Mouse (Mus musculus): ENCODE results near the gene Acox2. TPM values are rescaled to one million over a fixed set of nuclear protein-coding genes. Genes with fewer than 3 reads are reported as not detected.

Gene Acox2
- polyA plus RNA-seq, 1 experiment, result 1.3 TPM

DNA sequence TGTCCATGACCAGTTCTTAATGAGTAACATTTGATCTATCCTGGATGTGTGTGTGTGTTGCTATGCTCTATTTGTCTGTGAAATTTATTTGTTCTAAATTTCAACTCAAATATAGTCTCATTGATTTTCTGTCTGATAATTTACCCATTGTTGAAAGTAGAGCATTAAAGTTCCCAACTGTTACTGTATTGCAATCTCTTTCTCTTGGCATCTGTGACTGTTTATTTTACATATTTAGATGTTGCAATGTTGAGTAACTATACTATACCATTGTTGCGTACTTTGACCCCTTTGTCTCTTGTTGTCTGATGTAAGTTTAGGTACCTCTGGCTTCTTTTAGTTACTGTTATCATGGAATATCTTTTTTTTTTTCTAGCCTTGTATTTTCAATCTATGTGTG, 5.2 kb upstream of the Acox2 start:
- no peak overlapping the region for H3K27ac ChIP-seq (ENCODE audit: insufficient read depth, low read length)
- TF ChIP-seq CTCF (IDR thresholded peaks at IDR 0.05; ENCODE audit: borderline replicate concordance, insufficient read depth, low read length), result no peak
- TF ChIP-seq POLR2A (IDR thresholded peaks at IDR 0.05; ENCODE audit: low read depth, low read length), result no peak
- H3K4me1 ChIP-seq (ENCODE audit: control insufficient read depth, insufficient read depth, low read length), result no peaks in the 10 kb centered on the region
- H3K4me3 ChIP-seq (ENCODE audit: insufficient read depth, low read length), result no peak overlapping the region

DNA sequence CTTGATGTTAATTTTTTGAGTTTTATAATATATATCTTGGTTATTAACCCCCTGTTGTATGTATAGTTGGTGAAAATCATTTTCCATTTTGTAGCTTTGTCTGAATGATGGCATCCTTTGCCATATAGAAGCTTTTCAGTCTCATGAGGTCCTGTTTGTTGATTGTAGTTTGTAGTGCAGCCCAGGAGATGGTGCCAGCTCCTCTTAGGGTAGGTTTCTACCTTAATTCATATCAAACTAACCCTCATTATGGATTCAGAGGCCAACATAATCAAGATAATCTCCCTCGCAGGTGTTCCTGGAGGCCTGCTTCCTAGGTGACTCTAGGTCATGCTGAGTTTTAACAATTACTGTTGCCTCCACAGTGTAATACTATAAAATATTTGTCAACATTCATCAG, 3.1 kb upstream of the Acox2 start:
- no peaks in the 10 kb centered on the region for H3K4me1 ChIP-seq (ENCODE audit: control insufficient read depth, insufficient read depth, low read length)
- H3K27ac ChIP-seq (ENCODE audit: insufficient read depth, low read length), result no peak overlapping the region
- TF ChIP-seq CTCF (IDR thresholded peaks at IDR 0.05; ENCODE audit: borderline replicate concordance, insufficient read depth, low read length) (no peak), POLR2A (IDR thresholded peaks at IDR 0.05; ENCODE audit: low read depth, low read length) (no peak)
- H3K4me3 ChIP-seq (ENCODE audit: insufficient read depth, low read length), result no peak overlapping the region

DNA sequence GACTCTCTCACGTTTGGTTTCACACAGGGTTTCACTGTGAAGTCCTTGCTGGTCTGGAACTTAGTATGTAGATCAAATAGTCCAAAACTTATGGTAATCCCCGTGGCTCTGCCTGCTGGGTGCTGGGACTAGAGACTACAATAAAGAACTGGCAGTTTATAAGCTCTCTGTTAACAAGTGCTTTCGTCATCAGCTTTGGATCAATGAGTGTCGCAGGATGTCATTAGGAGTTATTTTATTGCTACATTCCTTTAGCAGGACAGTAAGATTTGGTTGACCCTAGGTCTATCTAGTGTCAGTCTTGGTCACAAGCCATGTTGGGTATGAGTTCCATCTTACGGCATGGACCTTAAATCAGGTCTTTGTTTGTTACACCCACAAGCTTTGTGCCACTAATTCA, 1.1 kb upstream of the Acox2 start:
- no peak for TF ChIP-seq POLR2A (IDR thresholded peaks at IDR 0.05; ENCODE audit: low read depth, low read length)
- no peak for TF ChIP-seq CTCF (IDR thresholded peaks at IDR 0.05; ENCODE audit: borderline replicate concordance, insufficient read depth, low read length)
- Histone ChIP-seq H3K27ac (ENCODE audit: insufficient read depth, low read length) (no peak overlapping the region), H3K4me3 (ENCODE audit: insufficient read depth, low read length) (no peak overlapping the region), H3K4me1 (ENCODE audit: control insufficient read depth, insufficient read depth, low read length) (no peaks in the 10 kb centered on the region)

DNA sequence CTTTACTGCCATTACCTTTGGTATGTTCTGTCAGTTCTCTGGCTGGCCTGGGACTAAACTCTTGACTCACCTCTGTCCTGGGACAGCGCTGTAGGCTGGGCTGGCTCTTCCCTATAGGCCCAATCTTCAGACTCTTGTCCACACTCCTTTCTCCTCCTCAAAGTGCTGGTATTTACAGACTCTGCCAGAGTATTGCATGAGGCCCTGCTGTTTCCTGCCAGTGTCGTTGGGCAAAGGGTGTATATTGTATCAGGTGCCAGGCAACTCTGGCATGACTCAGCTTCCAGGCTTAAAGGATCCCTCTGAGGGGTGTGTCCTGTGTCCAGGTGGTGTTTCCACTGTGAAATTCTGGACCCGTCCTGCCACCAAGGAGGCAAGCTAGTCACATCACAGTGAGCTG, 401 bp downstream of the Acox2 start:
- TF ChIP-seq CTCF (IDR thresholded peaks at IDR 0.05; ENCODE audit: borderline replicate concordance, insufficient read depth, low read length), result no peak
- no peak for TF ChIP-seq POLR2A (IDR thresholded peaks at IDR 0.05; ENCODE audit: low read depth, low read length)
- no peak overlapping the region for H3K4me3 ChIP-seq (ENCODE audit: insufficient read depth, low read length)
- no peaks in the 10 kb centered on the region for H3K4me1 ChIP-seq (ENCODE audit: control insufficient read depth, insufficient read depth, low read length)
- no peak overlapping the region for H3K27ac ChIP-seq (ENCODE audit: insufficient read depth, low read length)

DNA sequence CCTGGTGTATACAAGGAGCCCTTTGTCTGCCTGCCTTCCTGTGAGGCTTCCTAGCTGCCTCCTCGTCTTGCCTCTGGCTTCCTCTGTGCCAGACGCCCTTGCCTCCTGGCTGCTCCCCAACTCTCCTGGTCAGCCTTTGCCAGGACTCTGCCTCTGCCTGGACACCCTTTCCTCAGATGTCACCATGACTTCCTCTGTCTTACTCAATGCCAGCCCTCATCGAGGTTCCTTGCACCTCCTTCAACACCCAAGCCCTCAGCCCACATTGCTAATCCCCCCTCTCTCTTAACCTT, 872 bp downstream of the Acox2 start:
- no peak overlapping the region for H3K27ac ChIP-seq (ENCODE audit: insufficient read depth, low read length)
- TF ChIP-seq CTCF (IDR thresholded peaks at IDR 0.05; ENCODE audit: borderline replicate concordance, insufficient read depth, low read length) (no peak), POLR2A (IDR thresholded peaks at IDR 0.05; ENCODE audit: low read depth, low read length) (no peak)

DNA sequence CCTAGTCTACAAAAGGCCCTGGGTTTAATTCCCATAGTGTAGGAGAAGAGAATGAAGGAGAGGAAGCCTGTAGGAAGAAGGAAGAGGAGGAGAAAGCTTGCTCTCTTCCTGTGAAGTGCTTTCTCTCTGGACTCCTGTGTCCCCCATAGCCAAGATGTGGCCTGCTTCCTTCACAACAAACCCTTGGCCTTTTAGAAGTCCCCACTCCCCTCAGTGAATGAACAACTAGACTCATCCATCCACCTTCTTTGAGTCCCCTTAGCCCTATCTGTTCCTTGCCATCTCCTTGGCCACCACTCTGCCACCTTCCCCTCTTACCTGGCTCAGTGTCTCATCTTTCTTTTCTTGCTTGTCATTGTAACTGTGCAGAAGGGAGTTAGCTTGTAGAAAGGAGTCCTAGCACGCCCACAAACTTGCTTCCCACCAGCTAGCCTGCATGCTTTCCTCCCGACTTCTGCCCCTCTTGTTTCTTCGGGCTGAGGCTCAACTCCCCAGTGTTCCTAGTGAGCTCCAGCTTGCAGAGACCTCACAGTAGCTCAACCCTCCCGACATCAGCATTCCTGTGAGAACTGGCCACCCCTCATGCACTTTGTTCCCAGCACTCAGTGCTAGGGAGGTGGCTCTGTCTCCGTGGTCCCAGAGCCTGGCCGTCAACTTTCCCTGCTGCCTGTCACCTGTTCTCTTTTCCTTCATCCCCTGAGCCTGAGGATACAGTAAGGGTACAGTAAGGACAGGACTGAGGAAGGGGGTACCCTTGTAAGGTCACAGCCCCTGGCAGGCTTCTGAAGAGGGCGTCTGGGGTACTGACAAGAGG, 1.4 kb downstream of the Acox2 start:
- Histone ChIP-seq H3K27ac (ENCODE audit: insufficient read depth, low read length) (no peak overlapping the region), H3K4me3 (ENCODE audit: insufficient read depth, low read length) (no peak overlapping the region), H3K4me1 (ENCODE audit: control insufficient read depth, insufficient read depth, low read length) (no peaks in the 10 kb centered on the region)
- TF ChIP-seq CTCF (IDR thresholded peaks at IDR 0.05; ENCODE audit: borderline replicate concordance, insufficient read depth, low read length), result no peak
- TF ChIP-seq POLR2A (IDR thresholded peaks at IDR 0.05; ENCODE audit: low read depth, low read length), result no peak

More for the DNA sequence above, 872 bp downstream of the Acox2 start:
- no peaks in the 10 kb centered on the region for H3K4me1 ChIP-seq (ENCODE audit: control insufficient read depth, insufficient read depth, low read length)
- H3K4me3 ChIP-seq (ENCODE audit: insufficient read depth, low read length), result no peak overlapping the region

DNA sequence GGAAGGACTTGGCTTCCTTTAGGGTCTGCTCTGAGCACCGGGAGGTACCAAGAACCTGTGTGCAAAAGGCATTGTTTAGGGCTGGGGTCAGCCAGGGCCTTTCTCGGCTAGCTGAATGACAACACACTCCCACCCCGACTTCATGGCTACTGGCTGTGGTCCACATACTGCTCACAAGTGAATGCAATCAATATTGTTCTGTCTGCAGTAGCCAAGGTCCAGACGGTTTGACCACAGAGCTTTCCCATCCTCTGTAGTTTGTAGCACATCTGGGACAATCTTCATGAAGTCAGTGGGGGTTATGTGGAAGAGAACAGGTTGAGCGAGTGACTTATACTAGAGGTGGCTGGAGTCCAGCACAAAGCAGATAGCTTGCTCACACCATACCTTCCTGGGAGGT, 2.3 kb downstream of the Acox2 start:
- TF ChIP-seq POLR2A (IDR thresholded peaks at IDR 0.05; ENCODE audit: low read depth, low read length) (no peak), CTCF (IDR thresholded peaks at IDR 0.05; ENCODE audit: borderline replicate concordance, insufficient read depth, low read length) (no peak)
- Histone ChIP-seq H3K27ac (ENCODE audit: insufficient read depth, low read length) (no peak overlapping the region), H3K4me1 (ENCODE audit: control insufficient read depth, insufficient read depth, low read length) (no peaks in the 10 kb centered on the region), H3K4me3 (ENCODE audit: insufficient read depth, low read length) (no peak overlapping the region)

DNA sequence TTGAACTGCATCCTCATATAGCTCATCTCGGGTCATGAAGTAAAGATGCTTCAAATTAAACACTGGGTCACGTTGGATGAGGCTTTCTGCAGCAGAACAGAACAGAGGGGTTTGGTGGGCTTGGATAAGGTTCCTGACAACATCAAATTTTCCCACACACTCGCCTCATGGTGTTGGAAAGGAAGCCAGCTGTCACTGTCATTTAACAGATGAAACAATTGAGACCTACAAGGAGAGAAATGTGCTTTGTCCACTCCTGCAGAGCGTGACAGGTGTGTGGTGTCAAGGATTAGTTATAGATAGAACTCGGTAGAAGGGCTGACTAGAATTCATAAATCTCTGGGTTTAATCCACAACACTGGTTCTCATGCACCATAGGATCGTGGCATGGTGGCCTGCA, 3.1 kb downstream of the Acox2 start:
- Histone ChIP-seq H3K4me3 (ENCODE audit: insufficient read depth, low read length) (no peak overlapping the region), H3K27ac (ENCODE audit: insufficient read depth, low read length) (no peak overlapping the region), H3K4me1 (ENCODE audit: control insufficient read depth, insufficient read depth, low read length) (no peaks in the 10 kb centered on the region)
- TF ChIP-seq POLR2A (IDR thresholded peaks at IDR 0.05; ENCODE audit: low read depth, low read length) (no peak), CTCF (IDR thresholded peaks at IDR 0.05; ENCODE audit: borderline replicate concordance, insufficient read depth, low read length) (no peak)

DNA sequence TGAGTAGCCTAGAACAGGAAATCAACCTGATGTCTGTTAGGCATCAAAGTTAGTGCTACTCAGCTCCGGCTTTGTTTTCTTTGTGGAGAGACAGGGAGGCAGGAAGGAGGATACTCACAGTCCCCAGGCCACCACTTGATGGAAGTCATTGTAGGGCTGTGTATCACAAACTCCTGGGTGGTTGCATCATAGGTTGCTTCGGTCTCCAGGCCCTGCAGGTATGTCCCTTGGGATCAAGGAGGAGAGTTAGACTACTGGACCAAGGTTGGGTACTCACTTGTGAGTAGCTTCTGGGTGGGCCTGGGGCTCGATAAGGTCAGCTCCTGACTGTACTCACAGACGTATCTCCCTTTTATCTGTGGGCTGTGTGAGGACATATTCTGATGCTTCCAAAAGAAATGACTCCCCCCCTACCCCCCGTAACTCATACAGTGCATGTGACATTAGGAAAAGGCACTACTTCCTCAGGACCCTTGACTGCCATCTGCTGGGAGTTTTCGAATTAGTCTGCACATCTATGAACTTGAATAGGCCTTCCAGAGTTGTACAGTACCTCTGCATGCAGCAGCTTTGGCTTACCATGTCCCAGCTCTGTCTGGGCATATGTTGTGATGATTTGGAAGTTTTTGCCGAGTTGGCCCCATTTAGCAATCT, 4.0 kb downstream of the Acox2 start:
- TF ChIP-seq CTCF (IDR thresholded peaks at IDR 0.05; ENCODE audit: borderline replicate concordance, insufficient read depth, low read length) (no peak), POLR2A (IDR thresholded peaks at IDR 0.05; ENCODE audit: low read depth, low read length) (no peak)
- no peak overlapping the region for H3K4me3 ChIP-seq (ENCODE audit: insufficient read depth, low read length)
- H3K4me1 ChIP-seq (ENCODE audit: control insufficient read depth, insufficient read depth, low read length), result no peaks in the 10 kb centered on the region
- H3K27ac ChIP-seq (ENCODE audit: insufficient read depth, low read length), result no peak overlapping the region

DNA sequence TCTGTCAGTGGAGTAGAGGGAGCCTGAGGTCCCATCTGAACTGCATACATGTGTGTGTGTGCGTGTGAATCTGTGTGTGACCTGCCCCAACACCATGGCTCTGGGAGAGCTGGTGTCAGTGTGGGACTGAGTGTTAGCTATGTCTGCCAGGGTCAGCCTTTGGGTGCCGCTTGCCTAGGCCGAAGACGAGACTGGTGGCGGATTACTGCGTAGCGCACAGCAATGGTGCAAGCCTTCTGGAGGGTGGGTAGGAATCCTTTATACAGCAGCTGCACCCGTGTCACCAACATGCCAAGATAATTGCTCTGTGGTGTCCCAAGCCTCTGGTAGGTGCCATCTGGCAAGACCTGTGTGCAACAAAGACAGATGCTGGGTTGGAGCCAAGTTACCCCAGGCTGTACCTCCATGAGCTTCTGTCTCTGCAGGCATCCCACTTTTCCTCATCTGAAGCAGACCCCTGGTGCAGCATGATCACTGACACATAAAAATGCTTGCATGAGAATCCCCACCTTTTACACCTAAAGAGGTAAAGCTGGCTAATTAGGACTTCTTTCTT, 7.7 kb downstream of the Acox2 start:
- H3K4me1 ChIP-seq (ENCODE audit: control insufficient read depth, insufficient read depth, low read length), result no peaks in the 10 kb centered on the region
- no peak for TF ChIP-seq CTCF (IDR thresholded peaks at IDR 0.05; ENCODE audit: borderline replicate concordance, insufficient read depth, low read length)
- TF ChIP-seq POLR2A (IDR thresholded peaks at IDR 0.05; ENCODE audit: low read depth, low read length), result no peak
- H3K4me3 ChIP-seq (ENCODE audit: insufficient read depth, low read length), result no peak overlapping the region
- no peak overlapping the region for H3K27ac ChIP-seq (ENCODE audit: insufficient read depth, low read length)

Measured in embryonic fibroblast, embryonic 13.5 days (primary cell).